Mouse (Mus musculus): Measurements from ENCODE around the gene Crygc.
"Not testable (repeated sequence)": the region's sequence is repeated elsewhere in the genome, so short reads cannot be mapped to it uniquely, and the experiment has no call there.

The Crygc gene

GRCm38 (mm10) chr1:65051696-65052095, 21.8 kb downstream of the Crygc start:
- no peak for DNase-seq

DNA sequence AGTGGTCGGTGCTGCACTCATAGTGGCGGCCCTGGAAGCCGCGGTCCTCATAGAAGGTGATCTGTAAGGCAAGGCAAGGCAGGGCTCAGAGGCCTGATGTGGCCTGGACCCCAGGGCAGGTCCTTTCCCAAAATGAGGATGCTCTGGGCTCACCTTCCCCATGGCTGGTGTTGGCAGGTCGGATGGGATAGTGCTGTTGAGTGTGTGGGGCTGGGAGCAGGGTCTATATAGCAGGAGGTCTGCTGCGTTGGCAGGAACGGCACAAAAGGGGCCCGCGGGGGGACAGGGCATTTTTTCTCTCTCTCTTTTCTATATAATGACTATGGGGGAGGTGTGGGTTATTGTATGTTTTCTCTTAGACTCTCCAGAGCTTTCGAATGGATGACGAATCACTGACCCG, 22.5 kb downstream of the Crygc start, which contains the start of gene Cryge:
Gene Cryge, minus strand, starts transcription at position 198 of the 400 bp plus-strand sequence.
- not testable (repeated sequence) for DNase-seq

- no peak for DNase-seq
Observed at GRCm38 (mm10) chr1:65048781-65049180, 24.7 kb downstream of the Crygc start.

DNA sequence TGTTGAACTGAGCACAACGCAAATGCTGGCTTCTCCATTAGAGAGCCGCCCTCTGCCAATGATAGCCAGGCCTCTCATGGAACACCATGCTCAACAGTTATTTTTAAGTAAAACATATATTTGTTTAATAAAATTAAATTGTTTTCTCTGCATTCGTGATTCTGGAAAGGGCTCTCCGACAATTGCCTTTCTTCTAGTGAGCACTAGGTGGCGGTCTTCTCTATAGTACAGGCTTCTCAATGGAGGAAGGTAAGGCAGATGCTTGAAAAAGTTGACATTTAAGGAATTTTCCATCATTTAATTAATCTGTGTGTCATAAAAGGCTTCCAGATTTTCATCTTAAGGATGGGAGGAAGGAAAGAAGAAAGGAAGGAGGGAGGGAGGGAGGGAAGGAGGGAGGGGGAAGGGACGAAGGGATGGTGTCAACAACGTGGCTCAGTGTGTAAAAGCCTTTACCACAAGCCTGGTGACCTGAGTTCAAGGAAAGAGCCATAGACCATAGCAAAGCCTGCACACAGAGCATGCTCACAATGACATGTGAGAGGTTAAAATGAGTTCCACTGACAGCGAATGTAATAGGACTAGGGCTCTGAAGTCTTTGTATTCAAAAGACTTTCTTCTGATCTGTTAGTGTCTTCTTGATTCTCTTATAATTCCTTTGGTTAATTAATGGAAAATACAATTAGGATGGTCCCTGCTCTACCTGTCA, 26.9 kb downstream of the Crygc start:
- no peak for DNase-seq

DNA sequence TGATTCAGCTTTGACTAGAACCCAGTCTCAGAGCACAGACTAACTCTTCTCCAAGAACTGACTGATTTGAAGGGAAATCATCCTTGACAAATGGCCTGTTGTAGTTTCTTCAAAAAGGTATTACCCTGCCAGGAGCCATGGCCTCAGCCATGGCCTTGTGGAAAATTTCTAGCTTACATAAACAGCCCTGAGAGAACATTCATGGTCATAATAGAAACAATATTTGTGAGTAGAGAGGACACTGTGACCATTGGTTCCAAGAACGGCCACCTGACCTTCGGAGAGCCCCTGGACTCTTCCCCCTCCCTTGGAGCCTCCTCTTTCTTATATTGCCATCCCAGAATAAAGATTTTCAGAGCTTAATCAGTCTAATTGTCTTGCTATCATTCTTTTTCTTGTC, 30.1 kb downstream of the Crygc start:
- DNase-seq: no peak

DNA sequence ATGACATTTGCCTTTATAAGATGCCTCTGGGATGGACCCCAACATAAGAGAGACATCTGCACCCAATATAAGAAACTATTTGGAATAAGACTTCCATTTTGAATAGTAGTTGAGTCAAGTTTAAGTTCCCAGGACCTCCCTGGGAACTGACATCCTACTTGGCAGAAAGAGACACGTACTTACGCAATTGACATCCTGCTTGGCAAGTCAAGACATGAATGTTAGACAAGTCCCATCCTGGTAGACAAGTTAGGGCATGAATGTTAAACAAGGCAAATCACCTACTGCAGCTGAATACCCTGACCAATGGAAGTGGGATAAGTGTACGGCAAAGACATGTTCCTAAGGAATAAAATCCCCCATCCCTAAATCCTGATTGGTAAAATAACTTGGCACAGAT, 31.7 kb downstream of the Crygc start:
- no peak for DNase-seq

- no peak for DNase-seq
Observed at GRCm38 (mm10) chr1:65040806-65041205, 32.7 kb downstream of the Crygc start.

- DNase-seq: no peak
Observed at GRCm38 (mm10) chr1:65039679-65040078, 33.8 kb downstream of the Crygc start.

- DNase-seq: no peak
Observed at GRCm38 (mm10) chr1:65037542-65037941, 35.9 kb downstream of the Crygc start.

- no peak for DNase-seq
Observed at GRCm38 (mm10) chr1:65035513-65035912, 38.0 kb downstream of the Crygc start.

- no peak for DNase-seq
Observed at GRCm38 (mm10) chr1:65032641-65033040, 40.8 kb downstream of the Crygc start, which contains the start of gene Akr1cl. Akr1cl (minus strand) TSS chr1:65032759.

GRCm38 (mm10) chr1:65028206-65028605, 45.3 kb downstream of the Crygc start:
- no peak for DNase-seq
